Comparison of ENCODE assay signal across 20 mouse cellular contexts in the genomic region with DNA sequence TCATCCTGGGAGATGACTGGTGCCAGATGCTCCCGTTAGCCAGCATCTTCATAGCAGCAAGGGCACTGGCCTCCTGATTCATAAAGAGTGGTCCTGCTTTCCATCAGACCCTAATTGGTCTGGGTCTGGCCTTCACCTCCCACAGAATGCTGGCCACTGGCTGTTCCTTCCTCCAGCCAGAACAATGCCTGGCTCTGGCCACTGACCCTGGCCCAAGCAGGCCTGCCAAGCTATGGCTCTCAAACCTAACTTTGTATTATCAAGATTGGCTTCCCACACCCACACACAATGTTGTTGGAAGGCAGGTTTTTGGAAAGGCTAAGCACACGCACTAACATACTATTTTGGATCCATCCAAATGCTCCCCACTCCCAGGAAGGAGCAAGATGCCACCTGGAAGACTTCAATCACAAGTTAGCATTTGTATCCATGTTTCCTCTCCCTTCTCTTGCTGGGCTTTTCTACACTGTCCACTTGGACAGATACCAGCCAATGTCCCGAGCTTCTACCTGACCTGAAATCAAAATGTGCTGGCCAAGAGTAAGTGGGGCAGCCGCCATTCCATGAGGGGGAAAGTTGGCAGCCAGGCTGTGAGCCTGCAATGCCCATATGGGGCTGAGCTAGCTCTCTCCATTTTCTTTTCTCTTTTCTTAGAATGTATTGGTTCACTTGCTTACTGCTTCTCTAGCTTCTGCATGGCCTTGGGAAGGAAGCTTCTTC. TPM values are rescaled to one million over a fixed set of nuclear protein-coding genes. Genes with fewer than 3 reads are reported as not detected.
DNase-seq lines count a peak whose midpoint lies in the region; ATAC-seq and TF ChIP-seq lines count a peak whose summit lies in the region.
"Had no signal": no experiment of that assay in that cellular context is flagged by ENCODE, and none has a peak within 500 bp of the region (broad histone marks: within the 10 kb centered on the region; RNA-seq: fewer than 3 reads in every experiment).

No protein-coding gene starts in this region.

- 32% methylated on average over 4 of the region's 4 CpGs for WGBS in heart, adult 2 months
- 80% methylated on average over 4 of the region's 4 CpGs for WGBS in midbrain, postnatal 0 days
- WGBS in midbrain, embryonic 16.5 days: 83% methylated on average over 4 of the region's 4 CpGs
- WGBS in limb, embryonic 10.5 days: 70% methylated on average over 4 of the region's 4 CpGs

- H3K27me3 ChIP-seq in heart, adult 2 months (ENCODE audit: control insufficient read depth, insufficient read depth, low read length): no peaks in the 10 kb centered on the region
- H3K27me3 ChIP-seq in midbrain, postnatal 0 days (ENCODE audit: insufficient read depth, low read length): no peaks in the 10 kb centered on the region
- H3K27me3 ChIP-seq in midbrain, embryonic 16.5 days (ENCODE audit: control insufficient read depth, insufficient read depth, low read depth, low read length): no peaks in the 10 kb centered on the region
- no peaks in the 10 kb centered on the region for H3K27me3 ChIP-seq in limb, embryonic 10.5 days (ENCODE audit: low read depth, poor library complexity, severe bottlenecking)
- H3K27me3 ChIP-seq: embryonic facial prominence, embryonic 13.5 days; liver, embryonic 15.5 days; megakaryocyte, embryonic 14.5 days; midbrain, embryonic 15.5 days; neural tube, embryonic 12.5 days had no signal

- H3K4me3 ChIP-seq in heart, adult 2 months: no peak overlapping the region
- no peak overlapping the region for H3K4me3 ChIP-seq in midbrain, postnatal 0 days (ENCODE audit: low read depth, low read length)
- H3K4me3 ChIP-seq in midbrain, embryonic 16.5 days (ENCODE audit: low read depth, low read length): no peak overlapping the region
- no peak overlapping the region for H3K4me3 ChIP-seq in limb, embryonic 10.5 days
- H3K4me3 ChIP-seq: embryonic facial prominence, embryonic 13.5 days; liver, embryonic 15.5 days; megakaryocyte, embryonic 14.5 days; midbrain, embryonic 15.5 days; neural tube, embryonic 12.5 days had no signal

- H3K4me1 ChIP-seq in heart, adult 2 months (ENCODE audit: control insufficient read depth, insufficient read depth, low read length): peaks cover 39% of the 10 kb centered on the region
- H3K4me1 ChIP-seq in midbrain, postnatal 0 days (ENCODE audit: insufficient read depth, low read length): no peaks in the 10 kb centered on the region
- H3K4me1 ChIP-seq in midbrain, embryonic 16.5 days (ENCODE audit: control insufficient read depth, insufficient read depth, low read length): peaks cover 6% of the 10 kb centered on the region; the same call in 1 of the 2 replicates
- peaks cover 48% of the 10 kb centered on the region for H3K4me1 ChIP-seq in limb, embryonic 10.5 days
- H3K4me1 ChIP-seq: midbrain, embryonic 15.5 days had no signal

- peak overlapping the region; percentile 69 for H3K27ac ChIP-seq in heart, adult 2 months
- H3K27ac ChIP-seq in midbrain, postnatal 0 days (ENCODE audit: low read depth, low read length): peak overlapping the region; percentile 26
- H3K27ac ChIP-seq in midbrain, embryonic 16.5 days (ENCODE audit: low read length): no peak overlapping the region
- 0 out of 2 replicates have a peak overlapping the region, but pooled peaks have one; percentile 23 for H3K27ac ChIP-seq in limb, embryonic 10.5 days
- H3K27ac ChIP-seq: embryonic facial prominence, embryonic 13.5 days; liver, embryonic 15.5 days; midbrain, embryonic 15.5 days; neural tube, embryonic 12.5 days had no signal

- no peak overlapping the region for H3K4me2 ChIP-seq in midbrain, postnatal 0 days (ENCODE audit: low read depth, low read length, poor library complexity, severe bottlenecking)
- H3K4me2 ChIP-seq in midbrain, embryonic 16.5 days (ENCODE audit: low read length): no peak overlapping the region
- H3K4me2 ChIP-seq: embryonic facial prominence, embryonic 13.5 days; heart, embryonic 11.5 days; liver, embryonic 15.5 days; midbrain, embryonic 15.5 days; neural tube, embryonic 12.5 days had no signal

- no peak for TF ChIP-seq CTCF in heart, adult 2 months (IDR thresholded peaks at IDR 0.05)
- TF ChIP-seq CTCF in midbrain, postnatal 0 days (IDR thresholded peaks at IDR 0.05): no peak

- H3K9me3 ChIP-seq in midbrain, postnatal 0 days (ENCODE audit: low read length): no peaks in the 10 kb centered on the region
- no peaks in the 10 kb centered on the region for H3K9me3 ChIP-seq in midbrain, embryonic 16.5 days (replicated peaks; ENCODE audit: control insufficient read depth, low read length, poor library complexity, severe bottlenecking)
- no peaks in the 10 kb centered on the region for H3K9me3 ChIP-seq in limb, embryonic 10.5 days (replicated peaks)
- H3K9me3 ChIP-seq: embryonic facial prominence, embryonic 13.5 days; liver, embryonic 15.5 days; megakaryocyte, embryonic 14.5 days; midbrain, embryonic 15.5 days; neural tube, embryonic 12.5 days had no signal

- intact Hi-C loops in heart, adult 2 months (cut with DNase I): no loop called here

- 0 out of 2 replicates have a peak overlapping the region, but pooled peaks have one; percentile 7 for H3K9ac ChIP-seq in heart, adult 2 months (ENCODE audit: low read depth, low read length)
- no peak overlapping the region for H3K9ac ChIP-seq in midbrain, postnatal 0 days (replicated peaks; ENCODE audit: low read length, poor library complexity, severe bottlenecking)
- no peak overlapping the region for H3K9ac ChIP-seq in midbrain, embryonic 16.5 days (ENCODE audit: low read depth, low read length)
- H3K9ac ChIP-seq: embryonic facial prominence, embryonic 13.5 days; liver, embryonic 15.5 days; midbrain, embryonic 15.5 days; neural tube, embryonic 12.5 days had no signal

- no peak for ATAC-seq in midbrain, postnatal 0 days (ENCODE audit: low FRiP score)
- ATAC-seq in midbrain, embryonic 16.5 days: no peak
- ATAC-seq: CD4-positive, CD25-positive, alpha-beta regulatory T cell, adult 4 months; midbrain, embryonic 15.5 days had no signal

- TF ChIP-seq EP300 in heart, adult 2 months (IDR thresholded peaks at IDR 0.05; ENCODE audit: insufficient read depth, low read depth, low read length): peak; percentile 60; the same call in 1 of the 2 replicates

- no peak for TF ChIP-seq POLR2A in heart, adult 2 months (IDR thresholded peaks at IDR 0.05; ENCODE audit: insufficient read depth, low read depth, low read length)

- peak in 1 of 2 experiments; percentile 43 for DNase-seq in heart, adult 2 months
- DNase-seq in heart, postnatal 4 days: no peak
- peak; percentile 68 for DNase-seq in midbrain, postnatal 0 days (ENCODE audit: low spot score)
- peak; percentile 71 for DNase-seq in cerebellum, adult 9-10 months
- DNase-seq in limb, embryonic 10.5 days (ENCODE audit: low spot score): no peak
- no peak for DNase-seq in thymus, postnatal 10 days (ENCODE audit: low spot score in 2 of 2)
- DNase-seq: adrenal gland, adult 2 months; gastrocnemius, postnatal 36 days; heart, postnatal 14 days; kidney, adult 9 months; lung, postnatal 14 days; right cerebral cortex, postnatal 25 days had no signal

- peaks cover 57% of the 10 kb centered on the region for H3K36me3 ChIP-seq in heart, adult 2 months (ENCODE audit: control insufficient read depth, insufficient read depth, low read length)
- H3K36me3 ChIP-seq in midbrain, postnatal 0 days (ENCODE audit: insufficient read depth, low read length): peaks cover 2% of the 10 kb centered on the region; the same call in 1 of the 2 replicates
- no peaks in the 10 kb centered on the region for H3K36me3 ChIP-seq in midbrain, embryonic 16.5 days (ENCODE audit: control insufficient read depth, insufficient read depth, low read length)
- peaks cover 14% of the 10 kb centered on the region for H3K36me3 ChIP-seq in limb, embryonic 10.5 days
- H3K36me3 ChIP-seq: liver, embryonic 15.5 days; midbrain, embryonic 15.5 days; neural tube, embryonic 12.5 days had no signal

- H3K79me2 ChIP-seq in heart, adult 2 months (replicated peaks; ENCODE audit: control insufficient read depth, insufficient read depth, low read length): peaks cover 2% of the 10 kb centered on the region

RNA-seq across cellular contexts. Expression of gene Timp3, which starts 23.3 kb away (rescaled TPM):
- total RNA-seq in heart, adult 2 months (2021): 100 to 1,000 TPM; 154 to 174 TPM
- polyA plus RNA-seq in heart, adult 2 months (2012; rRNA removed): 80.2 and 114 TPM in 2 replicates
- total RNA-seq in heart, postnatal 4 days (2021): 100 to 1,000 TPM; 139 to 143 TPM
- total RNA-seq in midbrain, postnatal 0 days (2014; rRNA removed): 105 and 133 TPM in 2 replicates
- 39.1 and 47.3 TPM in 2 replicates for polyA plus RNA-seq in midbrain, postnatal 0 days (2015; fragmentation: Nextera tagmentation; extraction: Ambion mirVana)
- 30.9 and 37.4 TPM in 2 replicates for polyA plus RNA-seq in midbrain, embryonic 16.5 days (2015; fragmentation: Nextera tagmentation; extraction: Ambion mirVana)
- polyA plus RNA-seq in limb, embryonic 10.5 days (2016; fragmentation: Nextera tagmentation; extraction: Ambion mirVana): 28.9 and 43.5 TPM in 2 replicates
- polyA plus RNA-seq: CD4-positive, CD25-positive, alpha-beta regulatory T cell, adult 4 months had no signal

Comparison
In these comparisons a context has a peak if more than half of its experiments do, and no peak if none do; other contexts are left out.
1. DNase-seq: peak in midbrain, postnatal 0 days (single experiment) and cerebellum, adult 9-10 months (single experiment); none in heart, postnatal 4 days (single experiment), limb, embryonic 10.5 days (single experiment) and thymus, postnatal 10 days (0 of 2).